Mouse (Mus musculus): ENCODE results near the gene Anapc11. TPM values are rescaled to one million over a fixed set of nuclear protein-coding genes. Genes with fewer than 3 reads are reported as not detected.

Gene Anapc11
- total and polyA plus RNA-seq, 2 experiments from 2014 or later = 43.4 to 163 TPM

DNA sequence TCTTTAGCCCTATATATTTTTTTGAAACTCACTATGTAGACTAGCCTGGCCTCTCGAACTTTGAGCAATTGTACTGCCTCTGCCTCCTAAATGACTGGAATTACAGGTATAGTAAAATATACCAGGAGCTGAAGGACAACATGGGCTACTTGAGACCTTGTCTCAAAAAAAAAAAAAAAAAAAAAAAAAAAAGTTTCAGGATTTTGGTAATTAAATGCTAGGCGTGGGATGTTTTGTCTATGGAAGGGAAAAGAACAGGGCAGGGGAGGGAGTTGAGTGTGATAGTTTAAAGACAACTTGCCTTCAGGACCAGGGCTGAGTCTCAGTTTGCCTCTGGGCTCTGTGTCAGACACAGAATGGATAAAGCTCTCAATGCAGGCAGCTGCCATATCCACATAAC, 23.2 kb upstream of the Anapc11 start:
- ATAC-seq (ENCODE audit: insufficient read depth, low read depth) = no peak

DNA sequence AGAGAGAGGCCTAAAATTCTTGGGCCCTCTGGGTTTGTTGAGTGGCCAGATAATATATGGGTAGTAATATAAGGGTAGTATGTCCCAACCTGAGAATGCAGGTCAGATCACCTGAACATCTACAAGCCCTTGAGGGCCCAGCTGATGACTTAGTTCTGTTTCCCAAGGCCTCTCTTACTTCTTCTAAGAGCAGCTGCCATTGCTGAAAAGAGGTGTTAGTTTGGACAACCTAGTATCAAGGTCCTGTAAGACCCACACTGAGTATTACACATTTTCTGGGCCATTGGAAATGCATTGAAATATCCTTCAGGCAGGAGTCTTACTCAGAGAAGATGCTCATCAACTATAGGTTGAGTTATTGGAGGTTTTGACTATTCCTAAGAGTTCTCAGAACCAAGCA, 22.3 kb upstream of the Anapc11 start:
- no peak overlapping the region for H3K27ac ChIP-seq (ENCODE audit: low read depth)
- no peak overlapping the region for H3K4me3 ChIP-seq (ENCODE audit: low read depth, low read length)
- no peaks in the 10 kb centered on the region for H3K27me3 ChIP-seq (ENCODE audit: control insufficient read depth, insufficient read depth, low read length)
- H3K4me1 ChIP-seq (ENCODE audit: control insufficient read depth, insufficient read depth) = peaks cover 40% of the 10 kb centered on the region
- TF ChIP-seq CTCF (IDR thresholded peaks at IDR 0.05; ENCODE audit: low read depth) (no peak), EP300 (IDR thresholded peaks at IDR 0.05; ENCODE audit: low read depth) (no peak)
- H3K9ac ChIP-seq (replicated peaks; ENCODE audit: low read depth, low read length) = no peak overlapping the region
- no peak for DNase-seq (ENCODE audit: low spot score)
- no peak for ATAC-seq (ENCODE audit: insufficient read depth, low read depth)
- no peak overlapping the region for H3K4me2 ChIP-seq (ENCODE audit: low read depth, low read length)
- H3K36me3 ChIP-seq (replicated peaks; ENCODE audit: control insufficient read depth, insufficient read depth, low read length) = peaks cover 33% of the 10 kb centered on the region
- H3K9me3 ChIP-seq (replicated peaks; ENCODE audit: control insufficient read depth, low read length) = no peaks in the 10 kb centered on the region

More for the DNA sequence above, 23.2 kb upstream of the Anapc11 start:
- H3K36me3 ChIP-seq (replicated peaks; ENCODE audit: control insufficient read depth, insufficient read depth, low read length) = peaks cover 41% of the 10 kb centered on the region
- no peak overlapping the region for H3K4me2 ChIP-seq (ENCODE audit: low read depth, low read length)
- 82% methylated on average over 2 of the region's 2 CpGs for WGBS
- no peak overlapping the region; the same call in 1 of the 2 replicates for H3K27ac ChIP-seq (ENCODE audit: low read depth)
- H3K27me3 ChIP-seq (ENCODE audit: control insufficient read depth, insufficient read depth, low read length) = no peaks in the 10 kb centered on the region
- TF ChIP-seq CTCF (IDR thresholded peaks at IDR 0.05; ENCODE audit: low read depth) = no peak
- TF ChIP-seq EP300 (IDR thresholded peaks at IDR 0.05; ENCODE audit: low read depth) = no peak
- no peak overlapping the region for H3K9ac ChIP-seq (replicated peaks; ENCODE audit: low read depth, low read length)
- peaks cover 35% of the 10 kb centered on the region for H3K4me1 ChIP-seq (ENCODE audit: control insufficient read depth, insufficient read depth)
- no peak overlapping the region for H3K4me3 ChIP-seq (ENCODE audit: low read depth, low read length)
- no peaks in the 10 kb centered on the region for H3K9me3 ChIP-seq (replicated peaks; ENCODE audit: control insufficient read depth, low read length)
- no peak for DNase-seq (ENCODE audit: low spot score)

DNA sequence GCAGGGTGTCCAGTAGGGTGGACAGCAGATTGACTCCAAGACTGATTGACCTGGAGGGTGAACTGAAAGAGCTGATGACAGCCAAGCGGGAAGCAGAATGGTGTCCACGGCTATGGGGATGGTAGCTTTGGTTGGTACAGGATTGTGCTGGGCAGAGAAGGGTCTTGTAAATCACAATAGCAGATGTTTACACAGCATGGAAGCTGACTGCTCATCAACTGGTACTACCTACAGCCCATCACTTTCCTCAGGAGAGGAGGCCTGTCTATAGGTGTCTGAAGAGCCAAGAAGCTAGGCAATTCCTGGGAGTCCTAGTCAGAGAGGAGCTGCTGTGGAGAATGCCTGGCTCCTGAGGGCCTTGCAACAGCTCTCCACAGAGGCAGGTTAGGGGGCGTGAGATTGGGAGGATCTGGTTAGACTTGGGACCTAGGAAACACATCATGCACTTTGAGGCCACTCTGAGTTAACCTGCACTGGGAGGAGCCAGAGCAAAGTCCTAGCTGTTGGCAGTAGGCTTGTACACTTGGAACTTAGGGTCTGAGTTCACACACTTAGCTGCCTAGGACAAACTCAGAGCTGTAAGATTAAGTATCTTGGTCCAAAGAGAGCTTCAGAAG, 21.7 kb upstream of the Anapc11 start:
- TF ChIP-seq CTCF (IDR thresholded peaks at IDR 0.05; ENCODE audit: low read depth) (no peak), EP300 (IDR thresholded peaks at IDR 0.05; ENCODE audit: low read depth) (no peak)
- Histone ChIP-seq H3K9ac (replicated peaks; ENCODE audit: low read depth, low read length) (no peak overlapping the region; the same call in 1 of the 2 replicates), H3K9me3 (replicated peaks; ENCODE audit: control insufficient read depth, low read length) (no peaks in the 10 kb centered on the region), H3K27me3 (ENCODE audit: control insufficient read depth, insufficient read depth, low read length) (no peaks in the 10 kb centered on the region), H3K4me1 (ENCODE audit: control insufficient read depth, insufficient read depth) (peaks cover 34% of the 10 kb centered on the region), H3K36me3 (replicated peaks; ENCODE audit: control insufficient read depth, insufficient read depth, low read length) (peaks cover 27% of the 10 kb centered on the region), H3K27ac (ENCODE audit: low read depth) (no peak overlapping the region), H3K4me2 (ENCODE audit: low read depth, low read length) (no peak overlapping the region), H3K4me3 (ENCODE audit: low read depth, low read length) (no peak overlapping the region)
- no peak for DNase-seq (ENCODE audit: low spot score)
- ATAC-seq (ENCODE audit: insufficient read depth, low read depth) = no peak
- WGBS = 79% methylated on average over 3 of the region's 3 CpGs

DNA sequence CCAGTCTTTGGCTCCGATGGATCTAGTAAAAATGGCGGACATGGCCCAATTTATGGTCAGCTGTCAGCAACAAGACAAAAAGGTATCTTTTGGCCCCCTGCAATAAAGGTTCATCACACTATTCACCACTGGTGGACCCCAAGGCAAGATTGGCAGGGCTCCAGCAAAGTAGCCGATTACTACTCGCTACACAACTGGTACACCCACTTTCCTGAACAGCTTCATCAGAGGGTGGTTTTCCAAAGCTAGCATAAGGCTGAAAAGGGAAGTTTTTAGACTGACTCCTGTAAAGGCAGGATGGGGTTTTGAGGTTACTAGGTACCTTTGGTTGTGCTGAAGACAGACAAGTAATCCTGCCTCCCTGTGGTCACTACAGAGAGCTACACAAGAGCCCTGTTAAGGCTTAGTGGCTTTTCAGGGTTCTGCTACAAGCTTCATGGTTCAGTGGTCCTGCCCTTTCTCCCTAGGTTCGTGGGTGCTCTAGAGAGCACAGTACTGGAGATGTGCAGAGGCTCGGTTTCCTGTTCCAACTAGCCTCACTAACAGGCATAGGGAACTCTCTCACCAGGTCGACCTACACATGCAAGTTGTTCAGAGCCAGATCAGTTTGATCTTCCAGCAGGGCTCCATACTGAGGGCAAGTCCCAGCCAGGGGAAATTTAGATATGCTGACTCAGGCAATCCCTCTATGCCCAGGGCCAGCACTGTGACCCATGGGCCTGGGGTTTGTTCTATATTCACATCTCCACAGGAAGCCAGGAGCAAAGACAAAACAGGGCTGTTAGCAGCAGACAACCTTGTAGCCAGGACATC, 20.8 kb upstream of the Anapc11 start:
- peak; percentile 56 for TF ChIP-seq CTCF (IDR thresholded peaks at IDR 0.05; ENCODE audit: low read depth)
- TF ChIP-seq EP300 (IDR thresholded peaks at IDR 0.05; ENCODE audit: low read depth) = no peak
- H3K9ac ChIP-seq (replicated peaks; ENCODE audit: low read depth, low read length) = no peak overlapping the region
- H3K27ac ChIP-seq (ENCODE audit: low read depth) = no peak overlapping the region
- H3K4me3 ChIP-seq (ENCODE audit: low read depth, low read length) = no peak overlapping the region
- no peaks in the 10 kb centered on the region for H3K27me3 ChIP-seq (ENCODE audit: control insufficient read depth, insufficient read depth, low read length)
- ATAC-seq (ENCODE audit: insufficient read depth, low read depth) (no peak), DNase-seq (ENCODE audit: low spot score) (no peak)
- no peak overlapping the region for H3K4me2 ChIP-seq (ENCODE audit: low read depth, low read length)
- H3K9me3 ChIP-seq (replicated peaks; ENCODE audit: control insufficient read depth, low read length) = no peaks in the 10 kb centered on the region
- whole genome bisulfite sequencing = 83% methylated on average over 7 of the region's 7 CpGs
- H3K4me1 ChIP-seq (ENCODE audit: control insufficient read depth, insufficient read depth) = peaks cover 35% of the 10 kb centered on the region
- peaks cover 27% of the 10 kb centered on the region for H3K36me3 ChIP-seq (replicated peaks; ENCODE audit: control insufficient read depth, insufficient read depth, low read length)

DNA sequence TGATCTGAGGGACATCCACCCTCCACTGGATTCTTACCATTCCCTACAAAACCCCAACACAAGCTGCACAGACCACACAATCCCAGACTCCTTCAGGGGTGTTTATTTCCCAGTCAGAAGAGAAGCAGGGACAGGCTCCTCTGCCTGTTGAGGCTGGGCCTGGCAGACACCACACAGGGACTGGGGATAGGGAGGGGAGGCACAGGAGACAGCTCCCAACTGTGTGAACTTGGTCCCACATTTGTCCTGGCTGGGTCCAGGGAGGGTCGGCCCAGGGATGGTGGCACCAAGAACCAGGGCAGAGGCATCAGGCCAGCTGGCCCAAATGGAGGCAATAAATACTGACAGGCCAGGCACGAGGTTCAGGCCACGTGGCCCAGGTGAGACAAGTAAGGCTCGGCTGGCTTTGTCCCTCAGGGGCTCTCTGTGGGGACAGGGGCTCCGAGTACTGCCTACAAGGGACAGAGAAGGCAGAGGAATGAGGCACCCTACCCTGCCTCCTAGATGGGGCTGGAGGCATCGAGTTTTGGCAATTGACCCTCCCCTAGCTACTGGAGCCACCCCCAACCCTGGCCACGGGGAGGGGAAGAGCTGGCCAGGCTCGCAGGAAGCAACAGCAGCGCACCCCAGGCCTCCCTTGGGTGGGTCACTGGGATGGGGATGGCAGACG, 20.1 kb upstream of the Anapc11 start:
- no peak for ATAC-seq (ENCODE audit: insufficient read depth, low read depth)
- no peak for DNase-seq (ENCODE audit: low spot score)
- peaks cover 35% of the 10 kb centered on the region for H3K4me1 ChIP-seq (ENCODE audit: control insufficient read depth, insufficient read depth)
- WGBS = 81% methylated on average over 10 of the region's 10 CpGs
- TF ChIP-seq CTCF (IDR thresholded peaks at IDR 0.05; ENCODE audit: low read depth) = no peak
- no peak for TF ChIP-seq EP300 (IDR thresholded peaks at IDR 0.05; ENCODE audit: low read depth)
- no peak overlapping the region for H3K27ac ChIP-seq (ENCODE audit: low read depth)
- H3K4me2 ChIP-seq (ENCODE audit: low read depth, low read length) = no peak overlapping the region
- H3K9ac ChIP-seq (replicated peaks; ENCODE audit: low read depth, low read length) = no peak overlapping the region
- H3K9me3 ChIP-seq (replicated peaks; ENCODE audit: control insufficient read depth, low read length) = no peaks in the 10 kb centered on the region
- peaks cover 27% of the 10 kb centered on the region for H3K36me3 ChIP-seq (replicated peaks; ENCODE audit: control insufficient read depth, insufficient read depth, low read length)
- H3K27me3 ChIP-seq (ENCODE audit: control insufficient read depth, insufficient read depth, low read length) = no peaks in the 10 kb centered on the region
- no peak overlapping the region for H3K4me3 ChIP-seq (ENCODE audit: low read depth, low read length)
